Comparison of ENCODE assay signal across 11 mouse cellular contexts in the genomic region with DNA sequence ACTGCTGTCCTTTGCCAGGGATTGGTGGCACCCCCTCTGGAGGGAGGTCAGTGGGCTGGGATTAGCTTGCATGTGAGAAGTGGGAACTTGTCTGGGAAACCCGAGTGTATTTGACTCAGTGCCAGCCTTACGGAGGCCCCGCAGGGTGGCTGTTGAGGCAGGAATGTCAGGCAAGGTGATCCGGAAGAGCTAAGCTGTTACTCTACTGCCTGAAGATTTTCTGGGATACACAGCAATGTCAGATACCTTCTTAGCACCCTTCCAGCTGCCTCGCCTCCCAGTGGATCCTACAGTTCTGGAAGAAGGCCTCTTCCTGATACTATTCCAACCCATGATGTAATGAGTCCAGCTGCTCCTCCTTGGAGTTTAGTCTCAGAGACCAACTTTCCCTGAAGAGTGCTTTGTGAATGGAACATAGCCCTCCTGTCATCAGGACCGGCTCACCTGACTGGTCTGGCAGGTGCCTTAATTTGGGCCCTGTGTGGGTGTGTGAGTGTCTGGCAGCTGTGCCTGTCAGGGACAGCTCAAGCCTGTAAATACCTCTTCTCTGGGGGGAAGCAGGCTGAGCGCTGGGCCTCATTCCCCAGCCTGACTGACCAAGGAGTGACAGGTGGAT. TPM values are rescaled to one million over a fixed set of nuclear protein-coding genes. Genes with fewer than 3 reads are reported as not detected.
DNase-seq lines count a peak whose midpoint lies in the region; ATAC-seq lines count a peak whose summit lies in the region.
"Had no signal": no experiment of that assay in that cellular context is flagged by ENCODE, and none has a peak within 500 bp of the region (broad histone marks: within the 10 kb centered on the region; RNA-seq: fewer than 3 reads in every experiment).

No protein-coding gene starts in this region.

- H3K9me3 ChIP-seq in embryonic facial prominence, embryonic 15.5 days (replicated peaks), result no peaks in the 10 kb centered on the region
- no peaks in the 10 kb centered on the region for H3K9me3 ChIP-seq in stomach, embryonic 15.5 days
- H3K9me3 ChIP-seq: midbrain, embryonic 15.5 days had no signal

- no peak overlapping the region for H3K9ac ChIP-seq in embryonic facial prominence, embryonic 15.5 days
- no peak overlapping the region for H3K9ac ChIP-seq in stomach, embryonic 15.5 days
- H3K9ac ChIP-seq: midbrain, embryonic 15.5 days had no signal

- intact Hi-C loops in heart, postnatal 36 days (cut with DNase I), result no loop called here

- H3K4me1 ChIP-seq in embryonic facial prominence, embryonic 15.5 days, result peaks cover 77% of the 10 kb centered on the region
- H3K4me1 ChIP-seq in stomach, embryonic 15.5 days, result peaks cover 23% of the 10 kb centered on the region

- no peak overlapping the region; the same call in 1 of the 2 replicates for H3K4me2 ChIP-seq in embryonic facial prominence, embryonic 15.5 days (replicated peaks)
- no peak overlapping the region for H3K4me2 ChIP-seq in stomach, embryonic 15.5 days
- H3K4me2 ChIP-seq: midbrain, embryonic 15.5 days had no signal

- 34% methylated on average over 7 of the region's 7 CpGs for WGBS in embryonic facial prominence, embryonic 15.5 days
- 56% methylated on average over 7 of the region's 7 CpGs for WGBS in stomach, embryonic 15.5 days

- DNase-seq in lung, adult 18-20 months, result peak; percentile 39 to 46
- no peak for DNase-seq in lung, postnatal 25 days (ENCODE audit: low spot score)
- DNase-seq in heart, postnatal 36 days, result peak; percentile 45 to 52
- DNase-seq in adrenal gland, adult 2 months, result no peak
- no peak for DNase-seq in thymus, postnatal 10 days (ENCODE audit: low spot score in 2 of 2)
- no peak for DNase-seq in cerebellum, adult 11 months
- DNase-seq: cerebellum, adult 2 months; kidney, postnatal 4 days had no signal

- no peaks in the 10 kb centered on the region for H3K27me3 ChIP-seq in embryonic facial prominence, embryonic 15.5 days
- no peaks in the 10 kb centered on the region for H3K27me3 ChIP-seq in stomach, embryonic 15.5 days (replicated peaks)
- H3K27me3 ChIP-seq: midbrain, embryonic 15.5 days had no signal

- no peaks in the 10 kb centered on the region for H3K36me3 ChIP-seq in embryonic facial prominence, embryonic 15.5 days
- no peaks in the 10 kb centered on the region for H3K36me3 ChIP-seq in stomach, embryonic 15.5 days
- H3K36me3 ChIP-seq: midbrain, embryonic 15.5 days had no signal

- peak overlapping the region; percentile 84 for H3K27ac ChIP-seq in embryonic facial prominence, embryonic 15.5 days (replicated peaks)
- peak overlapping the region; percentile 77 for H3K27ac ChIP-seq in stomach, embryonic 15.5 days
- H3K27ac ChIP-seq: midbrain, embryonic 15.5 days had no signal

- no peak overlapping the region for H3K4me3 ChIP-seq in embryonic facial prominence, embryonic 15.5 days (replicated peaks)
- H3K4me3 ChIP-seq in stomach, embryonic 15.5 days (replicated peaks), result no peak overlapping the region
- H3K4me3 ChIP-seq: midbrain, embryonic 15.5 days had no signal

- ATAC-seq in embryonic facial prominence, embryonic 15.5 days (ENCODE audit: insufficient number of reproducible peaks, low FRiP score, low TSS enrichment, low read depth), result peak; percentile 31; the same call in 1 of the 2 replicates
- no peak for ATAC-seq in stomach, embryonic 15.5 days (ENCODE audit: insufficient read depth, low FRiP score, low read depth)
- ATAC-seq: midbrain, embryonic 15.5 days had no signal

RNA-seq across cellular contexts. Expression of a gene that starts 56.6 kb away (rescaled TPM):
- 7.5 and 9.2 TPM in 2 replicates for polyA plus RNA-seq in embryonic facial prominence, embryonic 15.5 days (2015; fragmentation: Nextera tagmentation; extraction: Ambion mirVana)
- total RNA-seq in heart, postnatal 36 days (2021), result 1 to 10 TPM; 8.3 to 9.1 TPM
- polyA plus RNA-seq in stomach, embryonic 15.5 days (2015; fragmentation: Nextera tagmentation; extraction: Ambion mirVana), result 7.5 and 8.9 TPM in 2 replicates
- total RNA-seq in adrenal gland, adult 2 months (2021), result 10 to 100 TPM; 40.2 to 43.2 TPM
- polyA plus RNA-seq in adrenal gland, adult 2 months (2012; rRNA removed), result 20.0 and 20.1 TPM in 2 replicates

Comparison
In these comparisons a context has a peak if more than half of its experiments do, and no peak if none do; other contexts are left out.
1. DNase-seq: peak in lung, adult 18-20 months (2 of 2) and heart, postnatal 36 days (2 of 2); none in lung, postnatal 25 days (single experiment), adrenal gland, adult 2 months (single experiment), thymus, postnatal 10 days (0 of 2) and cerebellum, adult 11 months (single experiment).